Mouse (Mus musculus): ENCODE measurements around the gene Gm13697.
"Not testable (repeated sequence)": the region's sequence is repeated elsewhere in the genome, so short reads cannot be mapped to it uniquely, and the experiment has no call there.

The Gm13697 gene

GRCm38 (mm10) chr2:83984443-83984842, at the start of gene Gm13697:
TSS of gene Gm13697 (plus strand) at chr2:83984743.
- not testable (repeated sequence) for DNase-seq

- peak; percentile 88 for DNase-seq
Measured at GRCm38 (mm10) chr2:83940931-83941361, 43.6 kb upstream of the Gm13697 start, which contains the start of gene Zswim2. TSS of gene Zswim2 (minus strand) at chr2:83941228.

- no peak for DNase-seq
Measured at GRCm38 (mm10) chr2:83941378-83941777, 43.2 kb upstream of the Gm13697 start.

GRCm38 (mm10) chr2:83941792-83942191, 42.8 kb upstream of the Gm13697 start:
- DNase-seq: no peak

- not testable (repeated sequence) for DNase-seq
Measured at GRCm38 (mm10) chr2:83955393-83955792, 29.1 kb upstream of the Gm13697 start, which contains the start of gene Gm13698. TSS of gene Gm13698 (plus strand) at chr2:83955693.

GRCm38 (mm10) chr2:83961203-83961602, 23.3 kb upstream of the Gm13697 start, which contains the start of gene Gm13693:
TSS of gene Gm13693 (plus strand) at chr2:83961503.
- DNase-seq: not testable (repeated sequence)

GRCm38 (mm10) chr2:83967013-83967412, 17.5 kb upstream of the Gm13697 start, which contains the start of gene Gm13695:
TSS of gene Gm13695 (plus strand) at chr2:83967313.
- not testable (repeated sequence) for DNase-seq

- not testable (repeated sequence) for DNase-seq
Measured at GRCm38 (mm10) chr2:83972823-83973222, 11.7 kb upstream of the Gm13697 start, which contains the start of gene Gm13696. TSS of gene Gm13696 (plus strand) at chr2:83973123.

- DNase-seq: not testable (repeated sequence)
Measured at GRCm38 (mm10) chr2:83978633-83979032, 5.9 kb upstream of the Gm13697 start, which contains the start of gene Gm13694. TSS of gene Gm13694 (plus strand) at chr2:83978933.

- DNase-seq: not testable (repeated sequence)
Measured at GRCm38 (mm10) chr2:83990253-83990652, 5.7 kb downstream of the Gm13697 start, which contains the start of gene Gm13691. TSS of gene Gm13691 (plus strand) at chr2:83990553.

- not testable (repeated sequence) for DNase-seq
Measured at GRCm38 (mm10) chr2:83993639-83994255, 9.2 kb downstream of the Gm13697 start.

GRCm38 (mm10) chr2:83994526-83994925, 10.0 kb downstream of the Gm13697 start:
- DNase-seq: not testable (repeated sequence)

- DNase-seq: peak; percentile 79
Measured at GRCm38 (mm10) chr2:84008913-84009312, 24.4 kb downstream of the Gm13697 start.

- no peak for DNase-seq
Measured at GRCm38 (mm10) chr2:84009818-84010217, 25.3 kb downstream of the Gm13697 start.

GRCm38 (mm10) chr2:84014572-84014971, 30.0 kb downstream of the Gm13697 start:
- DNase-seq: no peak

- not testable (repeated sequence) for DNase-seq
Measured at GRCm38 (mm10) chr2:84016291-84016690, 31.7 kb downstream of the Gm13697 start.

- no peak for DNase-seq
Measured at GRCm38 (mm10) chr2:84018330-84018729, 33.8 kb downstream of the Gm13697 start.

- no peak for DNase-seq
Measured at GRCm38 (mm10) chr2:84019519-84020305, 35.2 kb downstream of the Gm13697 start.

GRCm38 (mm10) chr2:84021930-84022329, 37.4 kb downstream of the Gm13697 start:
- DNase-seq: no peak

GRCm38 (mm10) chr2:84022905-84023304, 38.4 kb downstream of the Gm13697 start:
- peak; percentile 22 for DNase-seq

- no peak for DNase-seq
Measured at GRCm38 (mm10) chr2:84023319-84023718, 38.8 kb downstream of the Gm13697 start.

- peak; percentile 21 for DNase-seq
Measured at GRCm38 (mm10) chr2:84025217-84025616, 40.7 kb downstream of the Gm13697 start.

- DNase-seq: no peak
Measured at GRCm38 (mm10) chr2:84032505-84032904, 48.0 kb downstream of the Gm13697 start.
